Mouse (Mus musculus): ENCODE results near the gene Mark1.

DNA sequence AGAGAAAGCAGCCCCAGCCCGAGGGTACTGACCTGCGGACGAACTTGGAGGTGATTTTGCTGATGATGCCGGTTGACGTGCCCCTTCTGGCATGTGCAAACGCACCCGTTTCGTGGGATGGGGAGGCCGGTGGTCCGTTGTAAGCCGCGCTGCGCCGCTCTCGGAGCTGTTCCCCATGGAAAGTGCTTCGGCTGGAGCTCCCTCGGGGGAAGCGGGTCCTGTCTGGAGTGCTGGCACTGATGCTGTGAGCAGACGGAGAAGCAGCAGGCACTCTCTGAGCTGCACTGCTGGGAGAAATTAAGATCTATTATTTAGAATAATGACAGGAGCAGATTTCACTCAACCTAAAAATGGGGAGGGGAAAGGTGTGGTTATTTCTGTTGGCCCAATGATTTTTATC, 94.0 kb downstream of the Mark1 start:
- TF ChIP-seq CTCF (IDR thresholded peaks at IDR 0.05; ENCODE audit: control insufficient read depth, insufficient read depth, insufficient read length), result no peak
- no peak for TF ChIP-seq USF1 (IDR thresholded peaks at IDR 0.05; ENCODE audit: low read depth)
- no peak for TF ChIP-seq MAX (IDR thresholded peaks at IDR 0.05)
- TF ChIP-seq MYOD1 (IDR thresholded peaks at IDR 0.05; ENCODE audit: control insufficient read depth, insufficient read length, low read depth), result no peak

Data from C2C12 (cell line).